Mouse (Mus musculus) liver, postnatal 0 days (tissue): Measurements from ENCODE around the gene Coro2b.

Experiments
- CTCF ChIP-seq: sonication (generic); IDR thresholded peaks from 2 replicates; pipeline ENCODE4 v1.5.1; 2016; ENCODE audit warnings: antibody characterized with exemption, low read depth
- EP300 ChIP-seq: IDR thresholded peaks from 2 replicates; pipeline ENCODE4 v1.6.1; 2016; ENCODE audit warnings: antibody characterized with exemption, low read depth, mild to moderate bottlenecking

- no peak for TF ChIP-seq CTCF
- no peak for TF ChIP-seq EP300
Observed at GRCm38 (mm10) chr9:62506467-62507067, 30.3 kb downstream of the Coro2b start.
